Mouse (Mus musculus) liver, postnatal 0 days (tissue): ENCODE results near the gene Vps51.

Experiments
- CTCF ChIP-seq: sonication (generic); IDR thresholded peaks from 2 replicates; pipeline ENCODE4 v1.5.1; 2016; ENCODE audit warnings: antibody characterized with exemption, low read depth
- EP300 ChIP-seq: IDR thresholded peaks from 2 replicates; pipeline ENCODE4 v1.6.1; 2016; ENCODE audit warnings: antibody characterized with exemption, low read depth, mild to moderate bottlenecking

DNA sequence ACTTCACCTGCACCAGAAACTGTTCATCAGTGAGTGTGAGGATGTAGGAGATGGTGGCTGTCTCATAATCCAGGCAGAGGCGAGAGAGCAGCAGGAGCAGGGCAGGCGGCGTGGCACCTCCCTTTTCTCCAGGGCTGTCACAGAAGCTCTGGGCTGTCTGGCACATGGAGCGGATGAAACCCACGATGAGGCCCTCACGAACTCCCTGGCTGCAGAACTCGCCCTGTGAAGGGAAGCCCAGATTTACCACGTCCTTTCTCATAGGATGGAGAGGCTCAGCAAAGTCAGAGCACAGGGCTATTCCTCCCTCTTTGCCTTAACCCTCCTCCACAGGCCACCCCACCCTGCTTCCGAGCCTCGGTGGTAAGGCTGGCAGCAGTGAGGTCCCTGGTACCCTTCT, 7.2 kb downstream of the Vps51 start:
- TF ChIP-seq CTCF (no peak), EP300 (no peak)
